Mouse (Mus musculus): Measurements from ENCODE around the gene Fbxl17.

GRCm38 (mm10) chr17:63087265-63087664 is 412.6 kb downstream of the Fbxl17 start:
- TF ChIP-seq CTCF (IDR thresholded peaks at IDR 0.05; ENCODE audit: control insufficient read depth, insufficient read depth, insufficient replicate concordance, low read depth, low read length), result no peak
- no peak for TF ChIP-seq POLR2A (IDR thresholded peaks at IDR 0.05; ENCODE audit: control insufficient read depth, low read depth, low read length)
